Mouse (Mus musculus): ENCODE measurements around the gene Ddc. TPM values are rescaled to one million over a fixed set of nuclear protein-coding genes. Genes with fewer than 3 reads are reported as not detected.

Gene Ddc
- polyA plus RNA-seq, 1 experiment from 2014 or later = 48.7 TPM

DNA sequence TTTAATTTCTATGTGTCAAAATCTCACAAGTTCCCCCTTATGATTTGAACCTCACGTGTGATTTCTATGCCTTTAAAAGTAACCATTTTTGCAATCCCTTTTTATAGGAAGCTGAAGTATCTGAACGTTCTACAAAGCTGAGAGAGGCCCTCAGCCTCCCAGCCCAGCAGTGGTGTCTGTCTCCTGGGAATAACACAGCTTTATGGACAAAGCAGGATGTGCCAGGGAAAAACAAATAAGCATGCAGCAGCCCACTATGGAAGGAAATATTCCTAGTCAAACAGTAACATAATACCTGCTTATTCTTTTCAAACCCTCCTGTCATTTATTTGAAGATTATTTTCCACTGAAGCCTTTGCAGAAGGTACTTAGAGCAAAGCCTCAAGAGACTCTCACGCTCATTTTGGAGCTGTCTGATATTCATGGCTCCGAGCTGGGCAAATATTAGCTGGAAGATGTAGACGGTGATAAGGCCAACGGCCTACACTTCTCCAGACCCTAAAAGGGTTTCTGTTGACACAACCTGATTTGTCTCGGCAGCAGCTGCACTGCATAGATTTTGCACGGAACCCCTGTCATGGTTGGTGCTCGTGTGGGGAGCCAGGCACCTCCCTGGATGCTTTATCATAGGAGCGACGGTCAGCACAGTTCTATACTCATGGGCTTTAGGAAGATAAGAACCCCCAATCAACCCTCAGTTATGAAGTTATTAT, 13.3 kb downstream of the Ddc start:
- Histone ChIP-seq H3K4me1 (ENCODE audit: control insufficient read depth, insufficient read depth, low read length) (peaks cover 28% of the 10 kb centered on the region), H3K27ac (ENCODE audit: low read length) (peak overlapping the region; percentile 69), H3K36me3 (ENCODE audit: control insufficient read depth, insufficient read depth, low read length) (no peaks in the 10 kb centered on the region), H3K4me3 (replicated peaks; ENCODE audit: low read length) (no peak overlapping the region), H3K9ac (ENCODE audit: low read length) (0 out of 2 replicates have a peak overlapping the region, but pooled peaks have one; percentile 14), H3K4me2 (ENCODE audit: low read depth, low read length) (no peak overlapping the region), H3K9me3 (replicated peaks; ENCODE audit: control insufficient read depth, low read length) (no peaks in the 10 kb centered on the region), H3K27me3 (ENCODE audit: control insufficient read depth, insufficient read depth, low read length) (no peaks in the 10 kb centered on the region)
- 22% methylated on average over 11 of the region's 11 CpGs for WGBS
- peak; percentile 77; the same call in 1 of the 2 replicates for ATAC-seq (ENCODE audit: insufficient read depth, low FRiP score)

DNA sequence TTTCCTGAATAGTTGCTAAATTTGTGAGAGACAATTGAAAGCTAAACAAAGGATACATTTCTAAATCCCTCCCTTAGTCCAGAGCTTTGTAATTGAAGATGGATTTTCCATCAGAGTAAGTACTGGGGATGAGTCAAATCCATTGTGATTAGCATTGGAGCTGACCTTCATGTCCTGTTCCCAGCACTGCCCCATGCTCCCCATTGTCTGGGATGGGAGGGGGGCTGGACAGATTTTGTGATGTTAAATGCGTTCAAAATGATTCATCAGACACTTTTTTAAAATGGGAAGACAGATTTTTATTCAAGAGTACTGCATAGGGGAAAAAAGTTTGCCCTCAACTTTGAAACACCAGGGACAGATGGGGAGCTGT, 16.2 kb downstream of the Ddc start:
- Histone ChIP-seq H3K27ac (ENCODE audit: low read length) (peak overlapping the region; percentile 74), H3K36me3 (ENCODE audit: control insufficient read depth, insufficient read depth, low read length) (no peaks in the 10 kb centered on the region), H3K27me3 (ENCODE audit: control insufficient read depth, insufficient read depth, low read length) (no peaks in the 10 kb centered on the region), H3K4me3 (replicated peaks; ENCODE audit: low read length) (no peak overlapping the region), H3K9ac (ENCODE audit: low read length) (no peak overlapping the region), H3K4me1 (ENCODE audit: control insufficient read depth, insufficient read depth, low read length) (peaks cover 45% of the 10 kb centered on the region), H3K9me3 (replicated peaks; ENCODE audit: control insufficient read depth, low read length) (no peaks in the 10 kb centered on the region), H3K4me2 (ENCODE audit: low read depth, low read length) (no peak overlapping the region)
- 41% methylated on average over 1 of the region's 1 CpGs for WGBS
- ATAC-seq (ENCODE audit: insufficient read depth, low FRiP score) = no peak

DNA sequence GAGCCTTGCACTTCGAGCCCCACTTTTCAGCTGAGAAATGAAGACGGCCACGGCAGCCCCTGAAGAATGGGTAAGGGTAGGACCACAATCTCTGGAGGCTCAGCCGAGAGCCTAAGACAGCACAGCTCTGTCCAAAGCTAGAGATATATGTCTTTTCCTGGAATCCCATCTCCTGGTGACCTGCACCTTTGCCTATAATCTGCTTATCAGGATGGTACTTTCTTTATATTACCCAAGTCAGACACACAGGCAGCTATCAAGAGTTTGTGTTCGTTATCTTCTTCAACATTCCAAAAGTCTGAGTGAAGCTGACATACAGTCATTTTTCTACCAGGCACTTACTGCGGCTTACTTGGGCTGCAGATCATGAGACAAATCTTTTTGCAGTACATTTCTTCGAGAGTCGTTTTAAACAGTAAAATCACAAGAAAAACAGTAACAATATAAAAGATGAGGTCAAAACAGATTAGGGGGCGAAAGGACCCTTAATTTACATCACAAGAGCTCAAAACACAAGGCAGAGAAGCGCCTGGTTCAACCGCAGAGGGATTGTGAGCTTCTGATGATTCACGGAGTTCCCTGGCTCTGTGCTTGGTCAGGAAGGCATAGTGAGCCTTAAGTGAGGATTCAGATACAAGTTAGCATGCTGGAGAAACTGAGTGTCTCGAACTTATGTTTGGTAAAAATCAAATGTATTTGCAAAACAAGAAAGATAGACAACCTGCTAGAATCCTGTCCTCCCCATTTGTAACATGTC, 16.7 kb downstream of the Ddc start:
- Histone ChIP-seq H3K4me3 (replicated peaks; ENCODE audit: low read length) (no peak overlapping the region), H3K9me3 (replicated peaks; ENCODE audit: control insufficient read depth, low read length) (no peaks in the 10 kb centered on the region), H3K9ac (ENCODE audit: low read length) (no peak overlapping the region), H3K4me2 (ENCODE audit: low read depth, low read length) (no peak overlapping the region), H3K27ac (ENCODE audit: low read length) (peak overlapping the region; percentile 99), H3K4me1 (ENCODE audit: control insufficient read depth, insufficient read depth, low read length) (peaks cover 39% of the 10 kb centered on the region), H3K27me3 (ENCODE audit: control insufficient read depth, insufficient read depth, low read length) (no peaks in the 10 kb centered on the region), H3K36me3 (ENCODE audit: control insufficient read depth, insufficient read depth, low read length) (no peaks in the 10 kb centered on the region)
- WGBS = 44% methylated on average over 13 of the region's 13 CpGs
- ATAC-seq (ENCODE audit: insufficient read depth, low FRiP score) = no peak

DNA sequence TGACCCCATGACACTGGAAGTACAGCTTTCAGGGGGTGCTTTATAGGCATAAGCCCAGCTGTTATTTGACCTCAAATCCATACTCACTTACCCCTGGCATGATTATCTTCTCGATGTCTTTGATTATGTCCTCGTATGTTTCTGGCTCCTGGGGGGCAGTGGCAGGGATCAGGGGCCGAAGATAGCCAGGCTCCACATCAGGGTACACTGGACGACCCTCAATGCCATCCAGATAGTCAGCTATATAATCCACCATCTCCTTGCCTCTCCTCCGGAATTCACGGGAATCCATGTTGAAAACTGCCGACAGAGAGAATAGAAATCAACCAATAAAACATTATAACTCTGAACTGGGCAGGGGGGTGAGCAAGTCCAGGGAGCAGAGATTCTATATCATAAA, 17.6 kb downstream of the Ddc start:
- no peak overlapping the region for H3K4me3 ChIP-seq (replicated peaks; ENCODE audit: low read length)
- no peaks in the 10 kb centered on the region for H3K36me3 ChIP-seq (ENCODE audit: control insufficient read depth, insufficient read depth, low read length)
- WGBS = 80% methylated on average over 7 of the region's 7 CpGs
- H3K9ac ChIP-seq (ENCODE audit: low read length) = no peak overlapping the region
- no peak for ATAC-seq (ENCODE audit: insufficient read depth, low FRiP score)
- H3K4me1 ChIP-seq (ENCODE audit: control insufficient read depth, insufficient read depth, low read length) = peaks cover 34% of the 10 kb centered on the region
- no peaks in the 10 kb centered on the region for H3K9me3 ChIP-seq (replicated peaks; ENCODE audit: control insufficient read depth, low read length)
- no peak overlapping the region for H3K4me2 ChIP-seq (ENCODE audit: low read depth, low read length)
- H3K27ac ChIP-seq (ENCODE audit: low read length) = peak overlapping the region; percentile 99
- no peaks in the 10 kb centered on the region for H3K27me3 ChIP-seq (ENCODE audit: control insufficient read depth, insufficient read depth, low read length)

DNA sequence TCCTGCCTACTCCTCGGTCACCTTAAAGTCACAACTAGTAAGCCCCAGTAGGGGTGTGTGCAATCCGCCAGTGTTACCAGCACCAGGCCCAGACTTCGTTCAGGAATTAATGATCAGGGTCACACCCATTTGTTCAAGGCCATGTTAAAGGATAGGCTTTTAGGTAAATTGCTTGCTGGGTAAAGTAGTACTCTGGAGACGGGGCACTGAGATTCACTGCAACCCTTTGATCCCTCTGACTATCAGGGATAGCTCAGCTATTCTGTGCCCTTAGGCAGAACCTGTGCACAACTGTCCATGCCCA, 18.3 kb downstream of the Ddc start:
- peaks cover 29% of the 10 kb centered on the region for H3K4me1 ChIP-seq (ENCODE audit: control insufficient read depth, insufficient read depth, low read length)
- no peak for ATAC-seq (ENCODE audit: insufficient read depth, low FRiP score)

DNA sequence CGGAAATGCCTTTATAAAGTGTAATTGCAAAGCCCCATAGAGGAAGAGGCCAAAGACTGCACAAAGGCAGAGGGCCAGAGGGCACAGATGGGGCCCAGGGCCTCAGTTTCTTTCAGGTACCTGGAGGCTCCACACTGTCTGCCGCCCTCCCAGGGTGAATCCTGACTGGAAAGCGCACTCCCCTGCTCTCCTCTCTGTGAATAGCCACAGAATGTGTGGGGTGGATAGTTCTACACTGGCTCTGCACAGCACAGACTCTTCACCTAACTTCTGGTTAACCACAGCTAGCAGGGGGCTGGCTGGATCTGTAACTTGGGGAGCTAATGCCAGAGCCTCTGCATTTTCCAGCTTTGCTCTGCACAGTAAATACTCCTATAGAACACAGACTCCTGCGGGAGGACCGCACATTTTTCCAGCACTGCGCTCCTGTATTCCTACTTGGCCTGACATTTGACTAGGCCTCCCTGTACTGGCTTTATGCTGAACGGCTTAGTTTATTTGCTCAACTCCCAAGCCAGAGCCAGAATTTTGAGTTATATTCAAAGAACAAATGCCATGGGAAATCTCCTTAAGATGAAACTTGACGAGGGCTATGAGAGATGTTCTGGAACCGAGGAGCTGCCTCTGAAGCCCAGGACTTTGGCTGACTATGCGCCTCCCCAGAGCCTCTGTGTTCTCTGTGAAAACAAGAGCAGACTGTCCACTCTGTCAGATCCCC, 18.8 kb downstream of the Ddc start:
- Histone ChIP-seq H3K4me1 (ENCODE audit: control insufficient read depth, insufficient read depth, low read length) (peaks cover 26% of the 10 kb centered on the region), H3K9me3 (replicated peaks; ENCODE audit: control insufficient read depth, low read length) (no peaks in the 10 kb centered on the region), H3K27ac (ENCODE audit: low read length) (peak overlapping the region; percentile 99), H3K9ac (ENCODE audit: low read length) (peak overlapping the region; percentile 62), H3K36me3 (ENCODE audit: control insufficient read depth, insufficient read depth, low read length) (no peaks in the 10 kb centered on the region), H3K27me3 (ENCODE audit: control insufficient read depth, insufficient read depth, low read length) (no peaks in the 10 kb centered on the region), H3K4me2 (ENCODE audit: low read depth, low read length) (no peak overlapping the region), H3K4me3 (replicated peaks; ENCODE audit: low read length) (no peak overlapping the region)
- peak; percentile 74 for ATAC-seq (ENCODE audit: insufficient read depth, low FRiP score)
- 32% methylated on average over 10 of the region's 10 CpGs for WGBS

More for the DNA sequence above, 18.3 kb downstream of the Ddc start:
- Histone ChIP-seq H3K4me2 (ENCODE audit: low read depth, low read length) (no peak overlapping the region), H3K27me3 (ENCODE audit: control insufficient read depth, insufficient read depth, low read length) (no peaks in the 10 kb centered on the region), H3K27ac (ENCODE audit: low read length) (peak overlapping the region; percentile 99), H3K9me3 (replicated peaks; ENCODE audit: control insufficient read depth, low read length) (no peaks in the 10 kb centered on the region), H3K4me3 (replicated peaks; ENCODE audit: low read length) (no peak overlapping the region), H3K36me3 (ENCODE audit: control insufficient read depth, insufficient read depth, low read length) (no peaks in the 10 kb centered on the region), H3K9ac (ENCODE audit: low read length) (peak overlapping the region; percentile 34; the same call in 1 of the 2 replicates)
- 40% methylated on average over 4 of the region's 4 CpGs for WGBS

DNA sequence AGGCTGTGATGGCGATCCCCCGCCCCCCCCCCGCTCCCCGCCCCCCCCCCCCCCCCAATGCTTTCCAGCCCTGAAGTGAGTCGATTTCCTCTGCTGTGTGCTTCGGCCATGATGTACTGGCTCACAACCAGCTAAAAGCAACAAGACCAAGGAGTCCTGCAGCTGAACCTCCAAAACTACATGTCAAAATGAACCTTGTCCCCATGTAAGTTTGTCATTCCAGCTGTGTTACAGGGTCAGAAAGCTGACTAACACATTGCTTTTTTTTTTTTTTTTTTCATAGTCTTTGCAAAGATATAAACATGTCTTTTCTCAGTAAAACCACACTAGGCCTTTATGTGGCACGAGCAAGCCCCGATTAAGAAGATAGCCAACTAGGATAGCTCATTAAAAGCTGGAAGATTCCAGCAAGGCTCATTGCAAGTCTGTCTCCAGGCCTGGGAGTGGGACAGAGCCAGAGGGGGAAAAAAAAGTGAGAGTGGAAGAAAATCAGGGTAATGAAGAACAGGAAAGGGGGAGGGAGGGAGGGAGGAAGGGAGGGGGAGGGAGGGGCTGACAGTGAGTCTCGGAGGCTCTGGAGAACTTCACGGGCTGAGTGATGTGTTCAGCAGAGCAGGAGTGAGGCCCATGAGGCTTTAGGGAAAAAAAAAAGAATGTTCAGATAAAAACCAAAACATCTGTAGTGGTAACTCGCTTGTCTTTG, 19.5 kb downstream of the Ddc start:
- H3K27me3 ChIP-seq (ENCODE audit: control insufficient read depth, insufficient read depth, low read length) = no peaks in the 10 kb centered on the region
- H3K9me3 ChIP-seq (replicated peaks; ENCODE audit: control insufficient read depth, low read length) = no peaks in the 10 kb centered on the region
- H3K4me1 ChIP-seq (ENCODE audit: control insufficient read depth, insufficient read depth, low read length) = peaks cover 34% of the 10 kb centered on the region
- H3K9ac ChIP-seq (ENCODE audit: low read length) = peak overlapping the region; percentile 62
- peak; percentile 81 for ATAC-seq (ENCODE audit: insufficient read depth, low FRiP score)
- no peaks in the 10 kb centered on the region for H3K36me3 ChIP-seq (ENCODE audit: control insufficient read depth, insufficient read depth, low read length)
- 11% methylated on average over 11 of the region's 11 CpGs for WGBS
- peak overlapping the region; percentile 99 for H3K27ac ChIP-seq (ENCODE audit: low read length)
- no peak overlapping the region for H3K4me2 ChIP-seq (ENCODE audit: low read depth, low read length)
- no peak overlapping the region for H3K4me3 ChIP-seq (replicated peaks; ENCODE audit: low read length)

DNA sequence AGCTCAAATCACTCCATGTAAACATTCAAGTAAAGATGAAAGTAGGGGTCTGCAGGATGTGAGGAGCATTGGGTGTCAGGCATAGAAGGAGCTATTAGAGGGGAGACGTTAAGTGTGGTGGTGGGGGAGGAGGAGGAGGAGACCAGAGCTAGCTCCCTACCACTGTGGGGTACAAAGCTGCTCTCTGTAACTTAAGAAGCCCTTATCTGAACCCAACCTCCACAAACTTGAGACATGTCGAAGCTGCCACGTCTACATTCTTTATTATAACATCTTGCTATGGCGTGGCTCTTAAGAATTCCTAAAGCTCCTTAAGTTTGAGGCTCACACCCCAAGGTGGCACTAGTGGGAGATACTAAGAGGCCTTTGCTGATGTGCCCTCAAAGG, 20.1 kb downstream of the Ddc start:
- ATAC-seq (ENCODE audit: insufficient read depth, low FRiP score) = no peak
- Histone ChIP-seq H3K27ac (ENCODE audit: low read length) (peak overlapping the region; percentile 99), H3K4me2 (ENCODE audit: low read depth, low read length) (no peak overlapping the region)

More for the DNA sequence above, 20.1 kb downstream of the Ddc start:
- Histone ChIP-seq H3K9ac (ENCODE audit: low read length) (peak overlapping the region; percentile 49; the same call in 1 of the 2 replicates), H3K36me3 (ENCODE audit: control insufficient read depth, insufficient read depth, low read length) (no peaks in the 10 kb centered on the region), H3K27me3 (ENCODE audit: control insufficient read depth, insufficient read depth, low read length) (no peaks in the 10 kb centered on the region), H3K9me3 (replicated peaks; ENCODE audit: control insufficient read depth, low read length) (no peaks in the 10 kb centered on the region), H3K4me3 (replicated peaks; ENCODE audit: low read length) (no peak overlapping the region), H3K4me1 (ENCODE audit: control insufficient read depth, insufficient read depth, low read length) (peaks cover 38% of the 10 kb centered on the region)
- 24% methylated on average over 4 of the region's 4 CpGs for WGBS

Data from stomach, embryonic 16.5 days (tissue).